Mouse (Mus musculus) heart, embryonic 15.5 days (tissue): ENCODE measurements around the gene Stard8. TPM values are rescaled to one million over a fixed set of nuclear protein-coding genes. Genes with fewer than 3 reads are reported as not detected.

ENCODE experiments used
- ATAC-seq: fragments of 200-750 bp; cut with Nextera tagmentation; replicated peaks from 2 replicates; pipeline ENCODE4 v1.8.0; 2017; ENCODE audit warnings: low read depth, moderate TSS enrichment; ENCODE audit not compliant: insufficient number of reproducible peaks, insufficient read depth, low FRiP score
- H3K27ac ChIP-seq: fragments of 300-500 bp; sonication (generic); 2 replicates; pipeline ENCODE4 v1.5.1; 2015; ENCODE audit warnings: mild to moderate bottlenecking, inconsistent platforms
- H3K27me3 ChIP-seq: fragments of 300-500 bp; sonication (generic); 2 replicates; pipeline ENCODE4 v1.6.1; 2015; ENCODE audit warnings: inconsistent platforms
- H3K36me3 ChIP-seq: fragments of 300-500 bp; sonication (generic); 2 replicates; pipeline ENCODE4 v1.6.1; 2015; ENCODE audit warnings: mild to moderate bottlenecking, inconsistent platforms
- H3K4me1 ChIP-seq: fragments of 300-500 bp; sonication (generic); replicated peaks from 2 replicates; pipeline ENCODE4 v1.6.1; 2015; ENCODE audit warnings: inconsistent platforms
- H3K4me2 ChIP-seq: fragments of 300-500 bp; sonication (generic); 2 replicates; pipeline ENCODE4 v1.6.1; 2015; ENCODE audit warnings: inconsistent platforms, mild to moderate bottlenecking, moderate library complexity
- H3K4me3 ChIP-seq: fragments of 300-500 bp; sonication (generic); 2 replicates; pipeline ENCODE4 v1.5.1; 2015; ENCODE audit warnings: mild to moderate bottlenecking, inconsistent platforms
- H3K9ac ChIP-seq: fragments of 300-500 bp; sonication (generic); 2 replicates; pipeline ENCODE4 v1.6.1; 2015; ENCODE audit warnings: mild to moderate bottlenecking, inconsistent platforms
- H3K9me3 ChIP-seq: fragments of 300-500 bp; sonication (generic); replicated peaks from 2 replicates; pipeline ENCODE4 v1.6.1; 2016; ENCODE audit warnings: inconsistent platforms
- WGBS: fragments of 180-500 bp; shearing (Covaris S2); methylation state at CpG from one replicate; pipeline ENCODE4 v1.1.7; 2015; ENCODE audit warnings: mixed read lengths; 5-methylcytosine and 5-hydroxymethylcytosine counted together
- polyA plus RNA-seq: library from polyadenylated mRNA; unstranded; fragments of >200 nt; fragmentation: Nextera tagmentation; extraction: Ambion mirVana; gene quantifications from 2 replicates; pipeline ENCODE4 v1.2.1, GENCODE M21; 2015

The Stard8 gene
- polyA plus RNA-seq, 1 experiment from 2014 or later, result 14.4 TPM

DNA sequence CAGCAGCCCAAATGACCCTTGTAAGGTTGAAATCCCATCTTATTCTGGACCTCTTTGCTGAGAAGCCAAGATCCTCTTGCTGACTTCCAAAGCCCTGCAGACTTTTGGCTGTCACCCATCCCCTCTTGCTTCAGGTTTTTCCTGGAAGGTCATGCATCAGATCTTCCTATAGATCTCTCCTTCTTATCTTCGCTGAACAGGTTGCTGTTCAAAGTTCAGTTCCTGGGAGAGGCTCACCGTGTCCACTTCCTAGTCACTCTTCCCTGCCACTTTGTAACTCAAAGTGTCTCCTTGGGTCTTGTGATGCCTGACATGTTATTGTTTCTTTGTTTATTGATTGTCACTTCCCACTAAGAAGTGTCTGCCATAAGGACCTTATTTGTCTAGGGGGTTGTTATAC is 12.7 kb downstream of the Stard8 start:
- Histone ChIP-seq H3K27ac (no peak overlapping the region), H3K36me3 (no peaks in the 10 kb centered on the region), H3K9me3 (no peaks in the 10 kb centered on the region), H3K9ac (no peak overlapping the region), H3K27me3 (0 out of 2 replicates have a peak, but pooled peaks cover under 1% of the 10 kb centered on the region), H3K4me2 (no peak overlapping the region), H3K4me3 (no peak overlapping the region), H3K4me1 (peaks cover 8% of the 10 kb centered on the region)
- no peak for ATAC-seq
- 74% methylated on average over 2 of the region's 2 CpGs for WGBS

DNA sequence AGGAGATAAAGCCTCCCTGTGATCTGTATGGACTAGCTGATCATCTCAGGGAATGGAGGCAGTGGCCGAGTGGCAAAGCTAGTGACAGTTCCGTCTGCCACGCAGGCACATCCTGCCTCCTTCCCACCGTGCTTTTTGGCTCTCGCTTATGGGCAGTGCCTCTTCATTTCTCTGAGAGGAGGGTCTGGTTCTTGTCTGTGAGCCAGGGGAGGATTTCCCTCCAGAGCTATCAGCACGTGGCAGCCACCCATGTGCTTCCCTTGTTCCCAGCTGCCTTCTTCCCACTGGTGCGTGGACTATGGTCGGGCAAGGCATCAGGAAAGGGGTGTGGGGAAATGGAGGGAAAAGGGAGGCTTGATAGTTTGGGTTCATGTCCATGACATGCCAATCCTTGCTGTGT is 13.9 kb downstream of the Stard8 start:
- Histone ChIP-seq H3K27me3 (0 out of 2 replicates have a peak, but pooled peaks cover 3% of the 10 kb centered on the region), H3K36me3 (no peaks in the 10 kb centered on the region), H3K27ac (no peak overlapping the region), H3K4me1 (peaks cover 8% of the 10 kb centered on the region), H3K4me3 (no peak overlapping the region), H3K9me3 (no peaks in the 10 kb centered on the region), H3K9ac (no peak overlapping the region), H3K4me2 (no peak overlapping the region)
- 40% methylated on average over 8 of the region's 8 CpGs for WGBS
- ATAC-seq, result no peak

DNA sequence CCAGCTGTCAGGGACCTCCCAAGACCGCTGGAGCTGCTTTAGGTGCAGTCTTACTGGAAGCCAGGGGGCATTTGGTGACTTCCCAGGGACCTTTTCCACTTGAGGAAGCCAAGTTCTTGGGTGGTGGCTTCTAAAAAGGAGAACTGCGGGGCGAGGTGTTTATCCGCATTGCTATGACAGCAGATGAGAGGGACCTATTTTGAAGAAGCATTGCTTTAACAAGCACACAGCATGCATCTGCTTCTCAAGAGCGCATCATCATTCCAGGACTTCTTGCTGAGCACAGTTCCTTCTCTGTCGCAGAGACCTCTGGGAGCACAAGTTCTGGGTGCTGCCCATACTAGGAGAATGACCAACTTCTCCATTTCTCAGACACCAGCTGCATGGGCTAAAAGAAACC is 14.8 kb downstream of the Stard8 start:
- WGBS, result 75% methylated on average over 6 of the region's 6 CpGs
- Histone ChIP-seq H3K4me2 (no peak overlapping the region), H3K27me3 (0 out of 2 replicates have a peak, but pooled peaks cover 4% of the 10 kb centered on the region), H3K9ac (no peak overlapping the region), H3K9me3 (no peaks in the 10 kb centered on the region), H3K4me1 (peaks cover 8% of the 10 kb centered on the region), H3K4me3 (no peak overlapping the region), H3K36me3 (no peaks in the 10 kb centered on the region), H3K27ac (no peak overlapping the region)
- no peak for ATAC-seq

DNA sequence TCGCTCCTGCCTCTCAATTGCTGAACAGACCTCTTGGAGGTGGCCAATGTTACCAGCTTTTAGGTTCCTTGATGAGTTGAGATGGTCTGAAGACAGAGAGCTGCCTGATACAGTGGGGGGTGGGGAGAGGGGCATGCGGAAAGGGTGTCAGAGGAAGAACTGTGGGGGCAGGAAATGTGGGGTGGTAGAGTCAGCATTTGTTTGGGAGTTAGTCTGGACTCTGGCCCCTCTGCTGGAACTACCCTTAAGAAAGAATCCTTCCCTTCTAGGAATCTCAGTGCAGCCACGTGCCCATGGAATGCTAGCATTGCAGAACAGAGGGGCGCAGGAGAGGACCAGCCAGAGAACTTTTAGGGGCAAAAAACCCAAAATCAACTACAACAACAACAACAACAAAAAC is 16.3 kb downstream of the Stard8 start:
- ATAC-seq, result no peak
- Histone ChIP-seq H3K27me3 (peaks cover 8% of the 10 kb centered on the region; the same call in 1 of the 2 replicates), H3K9me3 (no peaks in the 10 kb centered on the region), H3K36me3 (no peaks in the 10 kb centered on the region), H3K4me2 (no peak overlapping the region), H3K4me3 (no peak overlapping the region), H3K27ac (no peak overlapping the region), H3K4me1 (peaks cover 8% of the 10 kb centered on the region), H3K9ac (no peak overlapping the region)
- 67% methylated on average over 4 of the region's 4 CpGs for WGBS

DNA sequence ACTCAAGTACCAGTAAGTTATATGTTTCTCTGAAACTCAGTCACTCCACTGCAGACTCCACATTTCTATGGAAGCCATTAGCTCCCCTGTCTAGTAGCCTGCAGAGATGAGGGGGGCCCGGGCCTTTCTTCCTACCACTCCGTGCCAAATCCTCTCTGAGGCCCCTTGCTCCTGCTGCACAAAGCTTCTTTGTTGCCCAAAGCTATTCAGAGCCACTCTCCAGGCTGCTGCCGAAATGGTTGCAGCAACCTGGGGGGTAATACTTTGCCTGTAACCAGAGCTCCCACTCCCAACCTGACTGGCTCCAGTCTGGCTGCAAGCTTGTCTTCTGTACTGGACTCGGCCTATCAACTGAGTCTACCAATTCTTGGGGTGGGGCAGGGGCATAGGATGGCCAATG is 17.2 kb downstream of the Stard8 start:
- no peaks in the 10 kb centered on the region for H3K9me3 ChIP-seq
- WGBS, result 60% methylated on average over 4 of the region's 4 CpGs
- no peak overlapping the region for H3K4me2 ChIP-seq
- H3K27me3 ChIP-seq, result peaks cover 8% of the 10 kb centered on the region; the same call in 1 of the 2 replicates
- H3K27ac ChIP-seq, result no peak overlapping the region
- no peak overlapping the region for H3K4me3 ChIP-seq
- peaks cover 8% of the 10 kb centered on the region for H3K4me1 ChIP-seq
- H3K36me3 ChIP-seq, result no peaks in the 10 kb centered on the region
- no peak for ATAC-seq
- H3K9ac ChIP-seq, result no peak overlapping the region

DNA sequence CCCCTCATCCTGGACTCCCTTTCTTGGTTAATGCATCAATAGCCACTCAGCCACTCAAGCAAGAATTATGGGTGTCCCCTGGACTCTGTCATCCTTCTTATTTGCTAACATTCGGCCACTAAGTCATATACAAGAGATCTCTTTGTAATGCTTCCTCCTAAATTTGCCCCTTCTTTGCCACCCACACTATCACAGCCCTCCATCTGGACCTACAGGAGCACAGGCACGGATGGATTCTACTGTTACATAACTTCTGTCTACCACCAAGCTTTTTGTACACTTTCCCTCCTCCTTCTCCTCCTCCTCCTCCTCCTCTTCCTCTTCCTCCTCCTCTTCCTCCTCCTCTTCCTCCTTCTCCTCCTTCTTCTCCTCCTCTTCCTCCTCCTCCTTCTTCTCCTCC is 18.5 kb downstream of the Stard8 start:
- 60% methylated on average over 2 of the region's 2 CpGs for WGBS
- Histone ChIP-seq H3K4me3 (no peak overlapping the region), H3K9ac (no peak overlapping the region), H3K9me3 (no peaks in the 10 kb centered on the region), H3K4me2 (no peak overlapping the region), H3K36me3 (no peaks in the 10 kb centered on the region), H3K4me1 (peaks cover 8% of the 10 kb centered on the region), H3K27me3 (peaks cover 8% of the 10 kb centered on the region; the same call in 1 of the 2 replicates), H3K27ac (no peak overlapping the region)
- ATAC-seq, result no peak

DNA sequence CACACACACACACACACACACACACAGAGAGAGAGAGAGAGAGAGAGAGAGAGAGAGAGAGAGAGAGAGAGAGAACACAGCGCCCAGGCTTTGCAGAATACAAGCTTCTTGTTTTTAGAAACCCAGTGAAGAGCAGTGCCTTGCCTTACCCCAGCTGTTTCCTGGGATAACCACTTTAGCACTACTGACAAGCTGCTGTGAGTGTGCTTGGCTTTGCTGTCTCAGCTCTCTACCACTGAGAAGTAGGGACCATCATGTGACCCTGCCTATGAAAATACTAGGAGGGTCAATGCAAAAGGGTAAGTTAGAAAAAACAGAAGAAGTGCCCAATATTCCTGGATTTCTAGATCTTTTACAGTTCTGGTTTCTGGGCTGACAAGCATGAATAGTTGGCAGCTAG is 20.9 kb downstream of the Stard8 start:
- no peak overlapping the region for H3K27ac ChIP-seq
- H3K27me3 ChIP-seq, result peaks cover 8% of the 10 kb centered on the region; the same call in 1 of the 2 replicates
- no peaks in the 10 kb centered on the region for H3K36me3 ChIP-seq
- ATAC-seq, result no peak
- H3K4me2 ChIP-seq, result no peak overlapping the region
- WGBS, result 75% methylated on average over 1 of the region's 1 CpGs
- H3K4me1 ChIP-seq, result peaks cover 9% of the 10 kb centered on the region
- H3K4me3 ChIP-seq, result no peak overlapping the region
- no peaks in the 10 kb centered on the region for H3K9me3 ChIP-seq
- no peak overlapping the region for H3K9ac ChIP-seq

DNA sequence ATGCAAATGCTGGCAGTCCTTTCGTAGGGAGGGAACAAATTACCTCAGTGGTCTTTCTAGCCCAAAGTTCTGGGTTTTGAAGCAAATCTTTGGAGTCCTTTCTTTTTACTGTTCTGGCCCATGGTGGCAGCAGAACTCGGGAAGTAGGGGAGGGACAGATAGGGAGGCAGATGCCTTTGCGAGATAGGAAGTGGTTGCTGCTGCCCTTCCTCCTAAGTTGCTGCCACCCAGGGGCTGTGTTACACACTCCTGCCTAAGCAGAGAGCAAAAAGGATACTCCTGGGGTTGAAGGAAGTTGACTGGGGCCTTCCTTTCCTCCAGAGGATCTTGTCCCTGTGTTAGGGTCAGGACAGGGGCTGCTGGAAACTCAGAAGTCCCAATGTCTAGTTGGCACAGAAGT is 32.4 kb downstream of the Stard8 start:
- H3K27me3 ChIP-seq, result no peaks in the 10 kb centered on the region
- H3K27ac ChIP-seq, result no peak overlapping the region
- no peak overlapping the region for H3K4me2 ChIP-seq
- no peaks in the 10 kb centered on the region for H3K9me3 ChIP-seq
- H3K4me3 ChIP-seq, result no peak overlapping the region
- no peaks in the 10 kb centered on the region for H3K36me3 ChIP-seq
- no peak overlapping the region for H3K9ac ChIP-seq
- 37% methylated on average over 3 of the region's 3 CpGs for WGBS
- ATAC-seq, result no peak
- H3K4me1 ChIP-seq, result no peaks in the 10 kb centered on the region

DNA sequence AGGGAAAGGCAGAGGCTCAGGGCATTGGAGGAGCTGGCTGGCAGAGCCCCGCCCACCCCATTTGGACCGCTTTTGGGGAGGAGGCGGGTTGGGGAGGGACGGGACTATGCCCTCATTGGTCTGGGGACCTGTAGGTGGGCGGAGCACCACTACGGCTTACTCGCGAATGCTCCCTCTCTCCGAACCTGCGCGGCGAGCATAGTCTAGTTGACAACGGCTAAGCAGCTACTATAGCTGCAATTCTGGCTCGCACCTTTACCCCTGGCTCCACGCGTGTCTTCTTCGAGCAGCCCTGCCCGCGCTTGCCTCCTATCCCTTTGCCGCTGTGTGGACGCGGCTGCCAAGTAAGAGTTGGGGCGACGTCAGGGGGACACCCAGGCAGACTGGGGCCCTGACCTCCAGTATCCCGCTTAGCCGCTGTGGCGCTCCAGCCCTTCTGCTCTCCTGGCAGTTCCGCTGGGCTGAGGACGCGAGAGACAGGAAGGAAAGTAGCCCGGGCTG is 39.5 kb downstream of the Stard8 start:
- H3K36me3 ChIP-seq, result no peaks in the 10 kb centered on the region
- peak overlapping the region; percentile 88 for H3K27ac ChIP-seq
- peak overlapping the region; percentile 60 for H3K4me3 ChIP-seq
- 24% methylated on average over 31 of the region's 31 CpGs for WGBS
- ATAC-seq, result peak; percentile 95
- peak overlapping the region; percentile 65 for H3K9ac ChIP-seq
- no peaks in the 10 kb centered on the region for H3K9me3 ChIP-seq
- H3K27me3 ChIP-seq, result no peaks in the 10 kb centered on the region
- peak overlapping the region; percentile 73 for H3K4me2 ChIP-seq
- peaks cover 23% of the 10 kb centered on the region for H3K4me1 ChIP-seq

DNA sequence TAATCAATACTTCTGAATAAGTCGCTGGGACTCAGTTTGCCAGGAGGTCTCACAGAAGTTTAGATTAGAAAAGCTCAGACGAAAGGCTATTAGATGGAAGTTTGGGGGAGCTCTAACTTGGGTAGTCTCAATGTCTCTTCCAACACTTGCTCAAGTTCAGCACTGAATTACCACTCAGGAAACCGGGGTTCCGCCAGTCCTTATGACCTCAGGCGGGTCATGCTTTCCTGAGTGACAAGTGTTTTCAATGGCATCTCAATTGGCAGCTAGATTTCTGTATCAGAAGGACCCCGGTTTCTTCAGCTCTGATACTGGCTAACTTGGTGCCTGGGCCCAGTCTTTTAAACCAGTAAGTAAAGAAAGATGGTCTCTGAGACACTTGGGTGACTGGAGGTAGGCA is 40.2 kb downstream of the Stard8 start:
- Histone ChIP-seq H3K9me3 (no peaks in the 10 kb centered on the region), H3K4me1 (peaks cover 23% of the 10 kb centered on the region), H3K9ac (peak overlapping the region; percentile 65; the same call in 1 of the 2 replicates), H3K4me3 (peak overlapping the region; percentile 60), H3K27me3 (no peaks in the 10 kb centered on the region), H3K36me3 (no peaks in the 10 kb centered on the region), H3K4me2 (peak overlapping the region; percentile 73), H3K27ac (peak overlapping the region; percentile 88)
- no peak for ATAC-seq
- WGBS, result 23% methylated on average over 6 of the region's 6 CpGs

DNA sequence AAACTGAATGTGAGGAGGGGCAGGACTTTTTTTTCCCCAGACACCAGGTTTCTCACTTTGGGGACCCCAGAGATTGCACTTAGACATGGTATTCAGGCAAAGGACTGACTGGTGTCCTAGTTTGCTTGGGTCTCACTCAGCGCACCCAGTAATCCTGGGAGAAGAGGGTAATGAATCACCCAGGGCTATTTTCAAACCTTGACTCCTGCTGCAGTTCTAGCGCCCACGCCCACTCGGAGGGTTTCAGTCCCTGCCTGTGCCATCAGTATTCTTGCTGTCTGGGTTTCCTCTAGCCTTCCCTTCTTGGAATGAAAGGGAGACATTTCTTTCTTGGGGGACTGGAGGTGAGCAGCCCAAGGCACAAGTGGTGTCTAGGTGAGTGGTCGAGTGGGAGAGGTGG is 40.7 kb downstream of the Stard8 start:
- Histone ChIP-seq H3K4me1 (peaks cover 26% of the 10 kb centered on the region), H3K4me2 (peak overlapping the region; percentile 73), H3K27ac (no peak overlapping the region), H3K36me3 (no peaks in the 10 kb centered on the region), H3K9ac (no peak overlapping the region), H3K4me3 (peak overlapping the region; percentile 60), H3K9me3 (no peaks in the 10 kb centered on the region), H3K27me3 (no peaks in the 10 kb centered on the region)
- WGBS, result 42% methylated on average over 5 of the region's 5 CpGs
- ATAC-seq, result no peak

DNA sequence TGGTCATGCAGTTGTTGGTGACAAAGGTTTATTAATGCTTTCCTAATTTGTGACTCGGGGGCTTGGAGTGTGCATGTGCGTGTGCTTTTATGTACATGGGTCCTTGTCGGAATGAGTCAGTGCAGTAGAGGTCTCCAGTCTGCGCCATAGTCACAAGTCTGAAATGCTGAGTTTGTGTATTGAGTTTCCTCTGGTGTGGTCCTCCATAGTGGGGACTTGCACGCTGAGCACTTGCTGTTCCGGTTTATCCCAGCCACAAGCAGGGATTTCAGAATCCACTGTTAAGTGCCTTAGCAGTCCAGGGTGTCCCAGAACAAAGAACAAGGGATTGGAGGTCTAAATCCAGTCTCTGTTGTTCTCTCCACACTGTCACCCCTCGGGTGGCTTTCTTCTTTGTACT is 42.3 kb downstream of the Stard8 start:
- H3K27me3 ChIP-seq, result peaks cover 4% of the 10 kb centered on the region; the same call in 1 of the 2 replicates
- no peaks in the 10 kb centered on the region for H3K9me3 ChIP-seq
- peak overlapping the region; percentile 77 for H3K27ac ChIP-seq
- no peaks in the 10 kb centered on the region for H3K36me3 ChIP-seq
- peaks cover 32% of the 10 kb centered on the region for H3K4me1 ChIP-seq
- H3K4me2 ChIP-seq, result peak overlapping the region; percentile 34; the same call in 1 of the 2 replicates
- H3K9ac ChIP-seq, result no peak overlapping the region
- no peak for ATAC-seq
- no peak overlapping the region for H3K4me3 ChIP-seq
- WGBS, result 55% methylated on average over 7 of the region's 7 CpGs
